Mouse (Mus musculus) left cerebral cortex, adult 18-20 months (tissue): ENCODE measurements around the gene Zfand6. TPM values are rescaled to one million over a fixed set of nuclear protein-coding genes. Genes with fewer than 3 reads are reported as not detected.

Experiments used
- DNase-seq, 2 experiments: peaks; one replicate each; pipeline ENCODE4 v3.0.0; 2021 to 2022; ENCODE audit warnings: low spot score in 2 of 2, mixed read lengths in 1 of 2
- total RNA-seq, 2 experiments: library from RNA; stranded (reverse); gene quantifications; 2 replicates each; pipeline ENCODE4 v1.2.3; 2021

The Zfand6 gene
- total RNA-seq, 2 experiments from 2014 or later = 69.8 to 70.2 TPM

- no peak for DNase-seq
Observed at GRCm38 (mm10) chr7:84594917-84595303, 94.8 kb downstream of the Zfand6 start.

- peak in 1 of 2 experiments; percentile 31 for DNase-seq
Observed at GRCm38 (mm10) chr7:84594087-84594916, 95.5 kb downstream of the Zfand6 start.

- no peak for DNase-seq
Observed at GRCm38 (mm10) chr7:84591347-84591746, 98.4 kb downstream of the Zfand6 start.

GRCm38 (mm10) chr7:84590622-84591021 is 99.1 kb downstream of the Zfand6 start:
- DNase-seq = no peak

- DNase-seq = no peak
Observed at GRCm38 (mm10) chr7:84587101-84587783, 102.5 kb downstream of the Zfand6 start.

GRCm38 (mm10) chr7:84586360-84587100 is 103.2 kb downstream of the Zfand6 start:
- no peak for DNase-seq

GRCm38 (mm10) chr7:84585086-84585485 is 104.7 kb downstream of the Zfand6 start:
- DNase-seq = no peak

GRCm38 (mm10) chr7:84579769-84580168 is 110.0 kb downstream of the Zfand6 start:
- DNase-seq = peak; percentile 25 to 29

- peak; percentile 56 to 57 for DNase-seq
Observed at GRCm38 (mm10) chr7:84578841-84579240, 110.9 kb downstream of the Zfand6 start.

- no peak for DNase-seq
Observed at GRCm38 (mm10) chr7:84577034-84577433, 112.7 kb downstream of the Zfand6 start.

- no peak for DNase-seq
Observed at GRCm38 (mm10) chr7:84566200-84566599, 123.6 kb downstream of the Zfand6 start.

GRCm38 (mm10) chr7:84564236-84564635 is 125.5 kb downstream of the Zfand6 start:
- DNase-seq = no peak

Other genes starting within 250 kb of the Zfand6 start
- 1 to 10 TPM; 6.4 to 7.0 TPM for gene Gm2115, start 161.0 kb downstream of the Zfand6 start, total RNA-seq
- 10 to 100 TPM; 22.6 to 24.1 TPM for gene Fah, start 83.2 kb downstream of the Zfand6 start, total RNA-seq
- not detected for gene Olfr291, start 163.6 kb upstream of the Zfand6 start, total RNA-seq